Mouse (Mus musculus) ovary, postnatal 36 days (tissue): ENCODE measurements around the gene Nsg1.

ENCODE experiments used
- DNase-seq: peaks from one replicate; pipeline ENCODE4 v3.0.0; 2022; ENCODE audit warnings: low spot score, mixed read lengths

Gene Nsg1

GRCm38 (mm10) chr5:38140893-38141292 is 18.8 kb downstream of the Nsg1 start:
- DNase-seq, result no peak

DNA sequence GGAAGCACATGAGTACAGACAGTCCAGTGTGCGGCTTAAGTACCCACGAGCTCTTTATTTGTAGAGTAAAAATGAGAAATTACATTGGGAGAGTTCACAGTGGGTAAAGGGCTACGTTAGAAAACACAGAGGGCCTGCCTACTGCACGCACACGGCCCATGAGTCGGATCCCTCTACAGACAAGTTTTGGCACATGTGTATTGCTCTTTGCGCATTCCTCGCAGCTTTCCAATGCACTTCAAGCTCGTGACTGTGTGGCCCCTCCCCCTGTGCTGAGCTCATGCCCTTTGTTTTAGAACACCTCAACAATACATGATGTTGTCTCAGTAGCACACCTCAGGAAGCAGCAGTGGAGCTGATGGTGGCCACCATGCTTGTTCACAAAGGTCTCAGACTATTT is 22.5 kb downstream of the Nsg1 start:
- DNase-seq, result no peak

DNA sequence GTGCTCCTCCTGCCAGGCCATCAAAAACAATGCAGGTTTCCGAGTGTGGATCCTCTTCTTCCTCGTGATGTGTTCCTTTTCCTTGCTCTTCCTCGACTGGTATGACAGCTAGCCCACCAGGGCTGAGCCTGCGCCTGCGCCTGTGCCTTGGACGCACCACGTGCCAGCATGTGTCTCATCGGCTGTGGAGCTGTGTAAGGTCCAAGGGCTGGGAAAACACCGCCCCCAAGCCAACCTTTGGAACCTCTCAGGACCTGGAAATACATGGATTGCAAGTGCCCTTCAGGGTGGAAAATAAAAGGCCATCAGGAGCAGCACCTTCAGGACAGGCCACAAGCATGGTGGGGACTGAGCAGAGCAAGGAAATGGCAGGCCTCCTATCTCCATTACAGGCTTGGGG is 23.5 kb downstream of the Nsg1 start:
- DNase-seq, result no peak

- DNase-seq, result no peak
Measured at GRCm38 (mm10) chr5:38129339-38129738, 30.4 kb downstream of the Nsg1 start.

DNA sequence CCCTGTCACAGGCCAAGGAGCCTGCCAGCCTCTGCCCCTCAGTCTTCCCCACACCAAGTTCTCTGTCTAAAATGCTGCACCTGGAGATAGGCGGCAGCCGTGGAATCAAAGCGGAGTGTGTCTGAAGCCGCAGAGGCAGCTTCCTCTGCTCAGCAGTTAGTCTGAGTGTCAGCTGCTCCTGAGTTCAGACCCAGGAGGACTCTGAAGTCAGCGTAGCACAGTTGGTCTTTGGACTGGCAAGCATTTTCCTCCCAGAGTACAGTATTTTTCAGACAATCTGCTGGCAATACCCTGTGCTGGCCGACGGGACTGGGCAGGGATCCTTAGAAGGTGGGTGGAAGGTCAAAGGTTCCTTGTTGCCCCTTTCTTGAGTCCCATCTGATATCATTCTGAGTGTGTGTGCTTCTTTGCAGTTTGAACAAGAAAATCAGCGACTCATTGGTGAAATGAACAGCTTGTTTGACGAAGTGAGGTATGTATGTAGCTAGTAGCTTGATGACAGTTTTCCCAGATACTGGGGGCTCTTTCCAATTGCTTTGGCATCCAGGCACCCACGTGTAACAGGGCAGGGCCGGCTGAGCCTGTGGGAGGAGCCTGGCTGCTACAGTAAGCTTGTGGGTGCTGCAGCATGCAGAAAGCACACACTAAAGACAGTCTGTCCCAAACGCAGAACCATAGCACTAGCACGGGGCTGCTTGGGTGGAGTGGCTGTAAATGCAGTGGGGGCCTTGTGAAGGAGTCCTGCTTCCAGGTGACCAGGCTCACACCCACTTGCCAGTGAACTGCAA is 33.0 kb downstream of the Nsg1 start:
- DNase-seq, result no peak

DNA sequence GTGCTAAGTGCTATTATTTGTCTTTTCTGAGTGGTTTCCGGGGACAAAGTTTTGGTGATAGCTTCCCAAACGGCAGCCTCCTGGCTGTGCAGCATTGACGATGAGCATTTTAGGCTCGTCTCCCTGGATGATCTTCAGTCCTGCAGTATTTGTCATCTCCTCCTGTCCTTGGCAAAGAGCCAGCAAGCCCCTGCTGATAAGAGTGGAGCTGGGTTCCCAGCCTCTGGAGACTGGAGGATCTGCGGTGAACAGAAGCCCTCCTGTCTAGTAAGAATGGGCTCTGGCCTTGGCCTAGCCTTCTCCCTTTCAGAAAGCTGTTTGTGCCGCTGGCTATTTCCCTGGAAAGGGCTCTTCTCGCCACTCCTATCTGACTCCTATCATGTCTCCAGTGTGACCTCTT is 38.0 kb downstream of the Nsg1 start:
- peak; percentile 45 for DNase-seq

DNA sequence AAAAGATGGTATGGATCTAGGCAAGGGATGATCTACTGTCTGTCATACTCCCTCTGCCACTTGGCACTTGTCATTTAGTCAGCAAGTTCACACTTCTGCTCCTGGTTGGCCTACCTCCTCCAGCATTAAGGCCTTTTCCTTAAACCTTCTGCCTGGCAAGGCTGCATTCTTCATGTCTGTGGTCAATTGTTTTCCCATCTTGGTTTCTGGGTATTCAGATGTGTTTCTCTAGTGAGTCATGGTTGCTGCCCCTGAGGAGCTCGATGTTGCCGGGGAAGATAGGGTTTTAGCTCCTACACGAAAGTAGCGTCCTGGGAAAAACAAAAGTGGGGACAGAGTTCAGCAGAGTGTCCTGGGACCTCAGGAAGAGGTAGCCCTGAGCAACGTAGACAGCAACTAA is 40.4 kb downstream of the Nsg1 start:
- no peak for DNase-seq

DNA sequence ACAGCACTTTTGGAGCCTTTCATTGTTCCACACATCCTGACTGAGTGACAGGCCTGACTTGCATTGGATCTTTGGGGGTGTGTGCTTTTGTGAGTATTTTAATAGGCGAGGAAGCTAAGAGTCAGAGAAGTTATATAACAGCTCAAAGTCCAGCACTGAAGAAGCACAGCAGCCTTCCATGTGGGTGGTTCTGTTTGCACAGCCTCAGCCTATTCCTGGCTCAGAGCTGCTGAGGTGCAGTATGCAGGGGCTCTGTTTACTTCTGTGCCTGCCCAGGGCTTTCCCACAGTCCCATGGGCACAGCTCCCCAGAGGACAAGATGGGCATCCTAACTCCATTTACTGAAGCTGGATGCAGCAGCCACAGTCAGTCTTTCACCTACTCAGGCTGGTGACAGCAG is 42.7 kb downstream of the Nsg1 start:
- no peak for DNase-seq

GRCm38 (mm10) chr5:38114526-38114925 is 45.2 kb downstream of the Nsg1 start:
- DNase-seq, result no peak

DNA sequence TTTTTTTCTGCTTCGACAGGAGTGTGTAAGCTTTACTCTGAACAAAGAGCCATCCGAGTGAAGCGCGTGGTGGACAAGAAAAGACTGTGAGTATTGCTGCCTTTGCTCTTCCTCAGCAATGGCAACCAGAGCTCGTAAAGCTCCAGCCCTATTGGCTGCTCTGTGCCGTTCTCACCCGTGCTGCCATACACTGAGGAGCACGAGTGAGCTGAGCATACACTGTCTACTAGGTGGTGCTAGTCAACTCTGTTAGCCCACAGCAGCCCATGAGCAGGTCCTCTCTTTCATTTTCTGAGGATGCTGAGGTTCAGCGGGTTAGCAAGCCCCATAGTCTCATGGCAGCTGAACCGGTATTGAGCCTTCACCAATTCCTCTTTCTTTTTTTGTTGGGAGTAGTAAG is 52.9 kb downstream of the Nsg1 start:
- no peak for DNase-seq

- no peak for DNase-seq
Measured at GRCm38 (mm10) chr5:38106080-38106697, 53.5 kb downstream of the Nsg1 start.

DNA sequence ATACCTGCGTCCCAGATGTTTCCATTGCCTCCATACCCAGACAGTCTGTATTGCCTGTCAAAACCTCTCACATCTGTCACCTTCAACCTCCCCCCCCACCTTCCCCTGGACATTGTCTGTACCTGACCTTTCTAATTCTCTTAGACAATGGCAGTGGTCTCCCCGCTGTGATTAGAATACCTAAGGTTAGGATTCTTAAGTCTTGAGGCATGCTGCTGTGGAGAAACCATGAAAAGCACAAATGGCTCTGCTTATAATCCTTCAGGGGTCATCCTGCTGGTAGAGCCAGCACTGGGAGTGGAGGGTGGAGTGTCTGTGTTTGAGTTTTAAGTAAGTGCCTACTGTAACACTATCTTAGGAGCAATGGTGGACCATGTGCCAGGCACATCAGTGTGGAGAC is 56.8 kb downstream of the Nsg1 start:
- no peak for DNase-seq

GRCm38 (mm10) chr5:38099139-38099676 is 60.5 kb downstream of the Nsg1 start:
- DNase-seq, result no peak

- DNase-seq, result no peak
Measured at GRCm38 (mm10) chr5:38097501-38098093, 62.1 kb downstream of the Nsg1 start.

GRCm38 (mm10) chr5:38094331-38094730 is 65.4 kb downstream of the Nsg1 start:
- DNase-seq, result no peak

- no peak for DNase-seq
Measured at GRCm38 (mm10) chr5:38091966-38092304, 67.8 kb downstream of the Nsg1 start.

GRCm38 (mm10) chr5:38091046-38091965 is 68.4 kb downstream of the Nsg1 start:
- no peak for DNase-seq

- DNase-seq, result no peak
Measured at GRCm38 (mm10) chr5:38090581-38090980, 69.1 kb downstream of the Nsg1 start.

GRCm38 (mm10) chr5:38090111-38090510 is 69.6 kb downstream of the Nsg1 start:
- no peak for DNase-seq
